Mouse (Mus musculus) CH12F3 (cell line): ENCODE results near the gene Ppp2r3d.
"Not testable (repeated sequence)": the region's sequence is repeated elsewhere in the genome, so short reads cannot be mapped to it uniquely, and the experiment has no call there.

Experiments used
- in situ Hi-C: fragments of 300-500 bp; cut with MboI; formaldehyde crosslinking; loops from 2 replicates; pipeline ENCODE4 v1.14.3; 2020; ENCODE audit warnings: low sequenced_read_pairs

Gene Ppp2r3d

DNA sequence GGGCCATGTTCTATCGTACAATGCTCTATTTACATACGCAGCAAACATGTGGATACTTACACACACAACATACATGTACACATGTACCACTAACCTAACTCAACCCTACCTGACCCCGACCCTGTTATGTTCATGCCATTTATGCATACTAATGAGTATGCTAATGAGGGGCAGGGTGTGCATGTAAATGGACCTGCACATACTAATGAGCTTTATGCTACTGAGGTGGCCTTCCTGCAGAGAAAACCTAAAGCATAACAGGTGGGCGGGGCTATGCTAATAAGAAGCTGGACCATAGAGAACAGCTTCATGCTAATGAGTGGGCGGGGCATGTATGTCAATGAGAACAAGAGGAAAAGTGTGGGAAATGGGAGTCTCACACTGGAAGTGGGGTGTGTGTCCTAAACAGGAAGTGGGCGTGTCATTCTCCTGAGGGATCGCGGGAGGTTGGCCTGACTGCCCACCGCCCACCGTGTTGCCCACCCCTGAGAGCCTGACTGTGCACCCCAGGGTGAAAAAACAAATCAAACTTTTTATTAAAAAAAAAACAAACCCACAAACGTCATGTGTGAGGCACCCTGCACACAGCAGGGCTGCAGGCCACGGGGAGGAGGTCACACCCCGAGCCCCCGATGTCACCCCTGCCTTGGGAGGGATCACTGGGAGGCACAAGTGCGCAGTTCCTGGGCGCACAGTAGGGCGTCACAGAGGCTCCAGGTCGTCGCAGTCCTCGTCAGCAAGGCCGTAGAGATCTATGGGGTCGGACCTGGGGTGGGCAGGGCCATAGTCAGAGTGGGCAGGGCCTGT is at the start of gene Ppp2r3d:
Gene Ppp2r3d (minus strand): TSS at position 803 of the 807 bp plus-strand sequence.
- in situ Hi-C loops = no loop called here

DNA sequence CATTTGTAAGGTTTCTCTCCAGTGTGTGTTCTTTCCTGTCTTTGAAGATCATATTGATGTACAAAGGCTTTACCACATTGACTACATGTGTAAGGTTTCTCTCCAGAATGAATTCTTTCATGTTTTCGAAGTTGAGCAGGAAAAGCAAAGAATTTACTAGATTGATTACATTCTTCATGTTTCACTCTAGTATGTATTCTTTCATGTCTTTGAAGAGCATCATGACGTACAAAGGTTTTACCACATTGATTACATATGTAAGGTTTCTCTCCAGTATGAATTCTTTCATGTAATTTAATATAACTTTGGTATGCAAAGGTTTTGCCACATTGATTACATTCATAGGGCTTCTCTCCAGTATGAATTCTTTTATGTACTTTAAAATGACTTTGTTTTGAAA is 17.0 kb upstream of the Ppp2r3d start, which contains the start of gene Gm21836:
Gene Gm21836 (minus strand): TSS at position 101 of the 400 bp plus-strand sequence.
- in situ Hi-C loops = not testable (repeated sequence)

DNA sequence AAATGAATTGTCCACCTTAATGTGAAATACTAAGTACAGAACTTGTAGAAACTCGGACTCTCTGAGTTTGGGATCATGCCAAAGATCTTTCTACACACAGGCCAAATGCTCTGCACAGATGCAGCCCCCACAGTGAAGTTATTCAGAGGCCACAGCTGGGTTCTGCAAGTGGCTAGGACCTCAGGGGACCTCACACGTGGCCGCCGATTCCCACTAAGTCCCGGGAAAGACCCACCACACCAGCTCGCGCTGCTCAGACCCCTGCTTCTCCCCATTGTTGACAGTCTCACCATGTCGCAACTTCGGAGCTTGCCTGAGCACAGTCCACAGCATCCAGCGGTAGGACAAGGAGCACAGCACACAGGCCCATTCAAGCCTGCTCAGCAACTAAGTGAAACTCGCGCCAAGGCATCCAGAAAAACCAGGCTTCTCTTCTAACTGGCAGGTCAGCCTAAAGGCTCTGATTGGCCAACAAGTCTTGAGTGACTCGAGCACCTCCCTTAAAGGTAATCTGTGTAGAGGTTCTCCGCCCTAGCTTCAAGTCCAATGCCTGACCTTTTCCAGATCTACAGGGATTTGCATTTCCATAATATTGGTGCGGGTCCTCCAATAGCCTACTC is 3.8 kb upstream of the Ppp2r3d start:
- in situ Hi-C loops = not testable (repeated sequence)

DNA sequence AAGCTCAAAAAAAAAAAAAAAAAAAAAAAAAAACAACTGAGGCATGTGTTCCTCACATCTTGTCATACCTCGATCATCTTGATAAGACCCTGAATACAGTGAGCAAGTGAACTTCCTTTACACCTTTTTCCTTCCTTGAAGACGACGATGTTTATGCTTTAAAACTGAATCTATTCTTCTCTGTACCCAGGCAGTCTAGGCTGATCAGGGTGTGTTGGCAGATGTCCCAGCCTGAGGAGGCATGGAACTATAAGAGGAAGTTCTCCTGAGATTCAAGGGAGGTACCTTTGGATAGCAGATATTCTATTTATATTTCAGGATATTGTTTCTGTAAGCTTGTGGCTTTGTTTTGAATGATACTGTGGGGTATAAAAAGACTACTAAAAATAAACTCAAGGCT is 1.4 kb upstream of the Ppp2r3d start:
- in situ Hi-C loops = no loop called here

DNA sequence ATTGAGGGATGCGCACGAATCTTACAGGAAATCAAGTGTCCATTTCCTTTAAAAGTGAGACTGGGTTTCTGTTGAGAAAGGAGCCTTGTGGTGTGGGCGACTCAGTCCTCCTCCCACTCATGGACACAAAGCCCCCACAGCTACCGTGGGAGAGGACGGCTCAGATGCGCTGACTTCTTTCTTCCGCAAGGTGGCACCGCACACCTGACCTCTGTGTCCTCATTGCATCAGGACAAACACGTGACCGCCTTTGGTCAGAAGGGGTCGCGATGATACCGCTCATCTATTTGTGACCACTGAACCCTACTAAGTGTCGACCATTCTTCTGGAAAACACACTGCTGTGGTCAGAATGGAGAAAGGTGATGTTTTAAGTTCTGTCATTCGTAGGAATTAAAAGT is 1.0 kb downstream of the Ppp2r3d start:
- in situ Hi-C loops = no loop called here

DNA sequence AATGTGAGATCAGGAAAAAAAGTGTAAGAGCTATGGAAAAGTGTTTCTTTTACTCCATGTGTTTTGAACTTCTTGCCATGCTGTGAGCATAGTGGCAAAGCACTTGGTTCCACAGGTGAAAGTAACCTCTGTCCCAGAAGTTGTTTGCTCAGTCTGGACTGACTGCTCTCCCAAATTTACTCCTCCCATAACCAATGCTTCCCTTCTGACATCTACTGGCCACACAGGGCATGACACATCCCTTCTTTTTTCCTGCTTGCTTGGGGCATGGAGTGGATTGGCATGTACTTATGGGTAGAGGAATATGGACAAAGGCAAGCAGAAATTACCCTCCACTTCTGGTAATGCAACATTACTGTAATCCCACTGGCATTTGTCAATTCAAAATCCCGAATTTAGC is 20.1 kb downstream of the Ppp2r3d start:
- in situ Hi-C loops = no loop called here

DNA sequence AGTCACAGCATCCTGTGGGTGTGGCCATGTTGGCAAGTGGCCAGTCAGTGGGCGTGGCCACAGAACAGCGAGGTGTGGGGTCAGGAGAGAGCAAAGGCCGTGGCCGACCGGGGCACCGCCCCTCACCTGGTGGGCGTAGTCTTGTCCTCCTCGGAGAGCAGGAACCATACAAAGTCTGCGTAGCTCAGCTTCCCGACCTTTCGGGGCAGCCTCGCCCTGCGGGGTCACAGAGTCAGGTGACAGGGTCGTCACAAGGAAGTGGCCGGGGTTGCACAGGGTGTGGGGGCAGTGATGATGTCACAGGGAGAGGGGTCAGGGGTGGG is 34.2 kb downstream of the Ppp2r3d start:
- in situ Hi-C loops = no loop called here

DNA sequence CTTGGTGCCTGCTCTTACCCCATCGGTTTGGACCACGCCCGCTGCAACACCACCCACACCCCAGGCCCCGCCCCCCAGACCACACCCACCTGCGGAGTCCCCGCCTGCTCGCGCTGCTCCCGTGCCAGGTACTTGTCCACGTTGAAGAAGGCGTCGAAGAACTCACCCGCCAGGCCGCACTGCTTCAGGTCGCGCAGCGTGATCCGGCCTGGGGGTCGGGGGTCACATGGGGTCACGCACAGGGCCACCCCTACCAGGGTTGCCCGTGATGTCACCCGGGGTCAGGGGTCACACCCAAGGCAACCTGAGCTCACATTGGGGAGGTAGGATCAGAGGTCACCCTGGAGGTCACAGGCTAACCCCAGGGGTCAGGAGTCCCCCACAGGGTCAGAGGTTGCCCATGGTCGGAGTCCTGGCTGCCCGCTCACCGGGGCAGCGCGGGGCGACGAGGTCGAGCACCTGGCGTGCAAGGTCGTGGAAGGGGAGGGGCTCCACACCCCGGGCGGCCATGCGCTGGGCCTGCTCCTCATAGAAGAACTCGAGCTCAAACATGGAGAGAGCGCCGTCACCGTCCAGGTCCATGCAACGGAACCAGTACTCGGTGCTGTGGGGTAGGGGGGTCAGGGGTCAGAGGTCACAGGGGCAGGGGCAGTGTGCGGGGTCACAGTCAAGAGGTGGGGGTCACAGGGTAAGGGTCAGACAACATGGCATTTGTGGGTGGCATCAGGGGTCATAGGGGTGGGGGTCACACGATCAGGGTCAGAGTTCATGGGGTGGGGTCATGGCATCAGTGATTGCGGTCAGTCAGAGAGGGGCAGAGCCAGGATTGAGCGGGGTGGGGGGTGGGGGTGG is 34.8 kb downstream of the Ppp2r3d start:
- in situ Hi-C loops = no loop called here

DNA sequence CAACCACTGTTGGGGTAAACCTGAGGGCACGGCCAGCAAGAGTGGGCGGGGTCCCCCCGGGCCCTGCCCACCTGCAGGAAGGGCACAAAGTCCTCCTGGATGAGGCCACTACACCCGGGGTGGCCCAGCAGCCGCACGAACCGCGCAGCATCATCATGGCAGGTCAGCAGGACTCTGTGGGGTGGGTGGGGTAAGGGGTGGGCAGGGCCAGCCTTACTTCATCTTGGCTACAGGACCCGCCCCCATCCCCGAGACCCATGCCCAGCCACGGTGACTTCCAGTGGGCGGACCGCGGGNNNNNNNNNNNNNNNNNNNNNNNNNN is 36.0 kb downstream of the Ppp2r3d start:
- in situ Hi-C loops = no loop called here

DNA sequence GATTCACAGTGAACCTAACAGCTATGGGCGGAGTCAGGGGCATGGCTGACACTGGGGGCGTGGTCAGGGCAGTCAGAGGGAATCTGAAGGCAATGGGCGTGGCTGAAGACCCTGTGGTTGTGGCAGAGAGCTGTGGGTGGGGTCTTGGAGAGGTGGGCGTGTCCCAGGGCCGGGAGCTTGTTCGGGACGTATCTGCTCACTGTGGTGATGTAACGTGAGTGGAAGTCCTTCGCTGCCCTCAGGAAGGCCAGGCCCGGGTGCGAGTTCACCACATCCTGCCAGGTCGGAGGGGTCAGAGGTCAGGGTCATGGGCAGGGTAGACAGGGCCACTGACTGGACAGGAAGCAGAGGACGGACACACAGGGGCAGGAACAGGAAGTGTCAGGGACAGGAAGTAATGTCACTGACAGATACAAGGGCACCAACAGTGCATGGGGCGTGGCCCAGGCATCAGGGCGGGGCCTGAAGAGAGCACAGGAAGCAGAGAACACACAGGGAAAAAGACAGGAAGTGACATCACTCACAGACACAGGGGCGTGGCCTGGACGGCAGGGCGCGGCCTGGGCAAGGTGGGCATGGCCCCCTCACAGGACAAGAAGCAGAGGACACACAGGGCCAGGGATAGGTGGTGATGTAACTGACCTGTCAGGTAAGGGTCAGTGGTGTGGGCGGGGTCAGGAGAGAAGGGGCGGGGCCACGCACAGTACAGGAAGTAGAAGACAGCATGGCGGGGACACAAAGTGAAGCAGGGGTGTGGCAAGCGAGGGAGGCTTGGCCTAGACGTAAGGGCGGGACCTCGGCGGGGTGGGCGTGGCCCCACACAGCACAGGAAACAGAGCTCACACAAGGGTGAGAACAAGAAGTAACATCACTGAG is 36.6 kb downstream of the Ppp2r3d start:
- in situ Hi-C loops = no loop called here

DNA sequence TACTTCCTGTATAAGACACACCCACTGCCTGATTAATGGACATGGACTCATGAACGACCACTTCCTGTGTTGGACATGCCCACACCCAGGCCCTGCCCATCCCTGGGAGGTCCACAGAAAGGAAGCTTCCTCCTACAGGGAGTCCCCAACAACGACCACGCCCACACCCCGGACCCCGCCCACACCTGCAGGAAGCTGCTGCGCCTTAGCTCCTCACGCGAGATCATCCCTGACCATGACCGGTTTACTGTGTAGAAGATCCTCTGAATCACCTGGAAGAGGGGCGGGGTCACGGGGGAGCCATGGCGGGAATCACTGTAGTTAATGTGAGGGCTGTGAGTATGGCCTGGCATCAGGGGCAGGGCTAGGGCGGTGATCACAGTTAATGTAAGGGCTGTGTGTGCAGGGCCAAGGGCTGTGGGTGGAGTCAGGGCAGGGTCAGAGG is 37.3 kb downstream of the Ppp2r3d start:
- in situ Hi-C loops = no loop called here

DNA sequence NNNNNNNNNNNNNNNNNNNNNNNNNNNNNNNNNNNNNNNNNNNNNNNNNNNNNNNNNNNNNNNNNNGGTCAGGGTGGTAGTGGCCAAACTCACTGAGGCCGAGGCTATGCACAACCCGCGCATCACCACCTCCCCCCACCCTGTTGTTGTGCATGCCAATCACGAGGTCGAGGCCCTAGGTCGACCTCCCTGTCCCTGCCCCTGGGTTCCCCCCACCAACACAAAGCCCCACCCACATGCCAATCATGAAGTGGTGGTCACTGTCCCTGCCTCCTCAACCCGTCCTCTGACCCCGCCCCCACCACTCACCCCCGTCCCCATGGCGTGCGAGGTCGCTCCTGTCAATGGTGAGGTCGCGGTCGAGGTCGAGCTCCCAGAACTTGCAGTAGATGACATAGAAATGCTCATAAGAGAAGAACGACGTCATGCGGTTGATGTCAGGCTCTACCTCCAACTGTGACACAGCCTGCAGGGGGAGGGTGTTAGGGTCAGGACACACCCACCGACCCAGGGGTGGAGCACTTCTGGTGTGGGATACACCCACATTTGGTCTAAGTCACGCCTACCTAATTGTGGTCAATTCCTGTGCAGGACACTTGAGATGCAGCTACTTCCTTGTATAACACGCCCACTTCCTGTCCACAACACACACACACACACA is 37.9 kb downstream of the Ppp2r3d start:
- in situ Hi-C loops = no loop called here

DNA sequence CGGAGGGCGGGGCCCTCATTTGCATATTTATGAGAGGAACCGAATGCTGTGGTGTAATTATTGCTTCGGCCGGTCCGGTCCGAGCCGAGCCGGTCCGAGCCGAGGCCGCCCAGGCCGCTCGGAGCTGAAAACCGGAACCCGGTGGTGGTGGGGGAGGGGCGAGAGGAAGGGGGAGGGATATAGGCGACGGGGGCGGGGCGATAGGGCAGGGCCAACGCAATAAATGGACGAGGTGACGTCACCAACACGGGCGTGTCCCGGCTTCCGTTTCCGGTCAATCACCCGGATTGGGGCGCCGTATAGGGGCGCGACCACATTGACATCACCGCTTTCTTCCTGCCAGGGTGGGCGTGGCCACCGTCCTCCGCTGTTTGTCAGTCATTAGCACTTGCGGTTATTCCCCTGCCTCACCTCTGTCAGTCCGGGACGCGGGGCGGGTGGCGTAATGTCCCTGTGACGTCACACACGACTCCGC is 51.2 kb downstream of the Ppp2r3d start:
- in situ Hi-C loops = no loop called here

DNA sequence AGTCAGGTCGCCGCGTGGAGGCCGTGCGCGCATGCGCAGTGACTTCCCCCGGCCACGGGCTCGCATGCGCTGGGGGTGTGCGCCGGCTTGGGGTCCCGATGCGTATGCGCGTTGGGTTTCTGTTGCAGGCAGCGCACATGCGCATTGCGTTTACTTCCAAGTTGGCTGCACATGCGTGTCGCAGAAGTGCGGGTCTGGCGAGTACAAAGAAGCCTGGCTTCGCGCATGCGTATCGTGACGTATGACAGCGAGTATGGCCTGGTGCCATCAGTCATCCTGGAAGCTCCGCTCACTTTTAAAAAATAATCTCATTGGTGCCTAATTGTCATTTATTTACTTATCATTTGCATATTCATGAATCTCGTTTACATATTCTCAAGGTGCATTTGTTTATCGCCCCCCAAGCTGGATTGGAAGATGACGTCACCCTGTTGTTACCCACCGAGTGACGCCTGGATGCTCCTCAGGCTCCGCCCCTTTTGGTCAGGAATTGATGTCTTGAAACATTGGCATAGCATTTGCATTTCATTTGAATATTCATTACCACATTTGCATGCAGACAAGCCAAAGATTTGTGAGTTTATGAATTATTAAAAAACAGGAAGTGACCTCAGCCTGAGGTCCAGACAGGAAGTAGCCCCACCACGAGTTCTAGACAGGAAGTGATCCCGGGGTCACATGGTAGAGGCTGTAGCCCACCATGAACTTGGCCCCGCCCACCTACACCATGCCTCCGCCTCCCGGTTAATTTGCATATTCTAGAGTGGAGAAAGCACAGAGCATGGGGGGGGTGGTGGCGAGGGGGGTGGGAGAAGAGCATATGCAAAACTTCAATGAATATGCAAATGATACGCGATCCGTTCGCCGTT is 51.9 kb downstream of the Ppp2r3d start:
- in situ Hi-C loops = no loop called here

DNA sequence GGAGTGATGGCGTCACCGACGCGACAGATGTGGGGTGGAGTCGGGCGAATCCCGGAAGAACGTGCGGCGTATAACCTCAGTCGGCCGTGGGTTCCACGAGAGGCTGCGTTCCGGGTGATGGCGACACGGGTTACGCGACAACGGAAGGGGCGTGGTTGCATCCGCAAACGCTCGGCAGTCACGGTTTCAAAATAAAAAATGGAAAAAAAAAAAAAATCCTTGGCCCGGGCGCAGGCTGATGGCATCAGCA is 52.5 kb downstream of the Ppp2r3d start:
- in situ Hi-C loops = no loop called here

DNA sequence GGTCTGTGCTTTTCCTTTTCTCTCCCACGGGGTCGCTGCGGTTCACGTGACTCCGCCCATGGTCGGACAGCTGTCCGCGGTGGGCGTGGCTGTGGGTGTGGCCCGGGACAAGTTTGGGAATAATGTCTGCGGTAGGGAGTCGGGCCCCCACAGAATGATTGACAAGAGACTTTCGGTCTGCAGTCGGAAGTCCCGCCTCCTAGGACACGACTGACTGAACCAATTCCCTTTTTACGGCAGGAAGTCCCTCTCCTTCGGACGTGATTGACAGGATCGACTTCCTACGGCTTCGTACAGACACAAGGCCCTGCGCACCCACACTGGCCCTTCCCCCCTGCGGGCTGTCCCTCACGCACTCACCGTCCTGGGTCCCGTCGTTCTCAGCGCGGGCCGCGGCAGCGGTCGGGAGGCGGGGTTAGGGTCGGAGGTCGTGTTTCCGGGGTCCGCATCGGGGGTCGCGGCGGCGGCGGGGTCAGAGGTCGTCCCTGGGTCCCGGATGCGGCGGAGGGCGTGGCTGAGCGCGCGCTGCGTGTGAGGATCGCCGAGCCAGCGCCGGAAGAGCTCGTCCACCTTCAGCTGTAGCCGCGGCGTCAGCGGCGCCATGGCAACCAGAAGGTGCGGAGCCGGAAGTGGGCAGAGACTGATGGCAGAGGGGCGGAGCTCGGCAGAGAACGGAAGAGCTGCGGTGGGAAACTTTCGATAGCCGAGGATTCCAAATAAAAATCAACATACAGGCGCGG is 53.0 kb downstream of the Ppp2r3d start:
- in situ Hi-C loops = no loop called here

DNA sequence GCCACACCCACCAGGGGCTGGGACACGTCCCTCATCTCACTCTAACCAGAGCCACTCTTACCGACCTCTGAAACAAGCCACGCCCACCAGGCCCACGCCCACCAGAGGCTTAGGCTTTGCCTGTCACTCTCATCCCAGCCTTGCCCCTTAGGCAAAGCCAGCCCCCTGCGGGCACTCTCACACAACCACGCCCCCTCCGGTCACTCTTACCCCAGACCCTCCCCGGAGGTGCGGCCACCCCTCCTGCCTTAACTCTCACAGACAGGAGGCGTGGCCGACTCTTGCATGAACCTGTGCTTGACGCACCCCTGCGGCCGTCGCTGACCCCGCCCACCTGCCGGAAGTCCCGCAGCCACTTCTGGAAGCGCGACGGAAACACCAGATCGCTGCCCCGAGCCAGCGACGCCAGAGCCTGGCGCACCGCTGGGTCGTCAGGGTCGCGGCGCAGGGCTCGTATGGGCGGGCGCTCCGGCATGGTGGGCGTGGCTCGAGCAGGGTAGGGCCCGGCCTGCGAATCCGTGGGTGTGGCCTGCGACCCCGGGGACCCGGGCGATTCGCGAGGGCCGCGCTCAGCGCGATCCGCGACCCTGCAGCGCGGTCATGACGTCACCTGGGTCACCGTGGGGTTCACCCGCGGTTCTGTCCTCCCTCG is 53.7 kb downstream of the Ppp2r3d start:
- in situ Hi-C loops = no loop called here

DNA sequence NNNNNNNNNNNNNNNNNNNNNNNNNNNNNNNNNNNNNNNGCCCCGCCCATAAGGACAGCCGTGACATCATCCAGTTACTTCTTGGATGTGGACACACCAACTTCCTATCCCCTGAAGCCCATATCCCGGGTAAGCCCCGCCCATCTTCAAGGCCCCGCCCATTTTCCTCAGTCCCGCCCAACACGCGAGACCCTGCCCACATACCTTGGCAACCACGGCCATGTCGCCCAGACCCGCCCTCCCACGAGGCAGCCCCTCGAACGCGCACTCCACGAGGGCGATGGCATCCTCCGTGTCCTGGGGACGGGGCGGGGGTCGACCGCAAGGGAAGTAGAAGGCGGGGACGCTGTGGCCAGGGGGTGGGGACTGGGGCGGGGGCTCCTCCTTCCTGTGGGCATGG is 54.3 kb downstream of the Ppp2r3d start:
- in situ Hi-C loops = no loop called here
